Mouse (Mus musculus) cortical plate, adult 2 months (tissue): ENCODE measurements around the gene Krt15.

Experiments
- CTCF ChIP-seq: fragments of 200-500 bp; IDR thresholded peaks from 2 replicates; pipeline ENCODE4 v1.5.1; 2011; ENCODE audit warnings: mild to moderate bottlenecking, control low read depth, low read length; ENCODE audit not compliant: insufficient read depth; ENCODE audit errors: extremely low read depth
- POLR2A ChIP-seq: fragments of 200-500 bp; IDR thresholded peaks from 2 replicates; pipeline ENCODE4 v1.6.1; 2011; ENCODE audit warnings: mild to moderate bottlenecking, low read length, control low read depth; ENCODE audit not compliant: insufficient read depth; ENCODE audit errors: extremely low read depth

DNA sequence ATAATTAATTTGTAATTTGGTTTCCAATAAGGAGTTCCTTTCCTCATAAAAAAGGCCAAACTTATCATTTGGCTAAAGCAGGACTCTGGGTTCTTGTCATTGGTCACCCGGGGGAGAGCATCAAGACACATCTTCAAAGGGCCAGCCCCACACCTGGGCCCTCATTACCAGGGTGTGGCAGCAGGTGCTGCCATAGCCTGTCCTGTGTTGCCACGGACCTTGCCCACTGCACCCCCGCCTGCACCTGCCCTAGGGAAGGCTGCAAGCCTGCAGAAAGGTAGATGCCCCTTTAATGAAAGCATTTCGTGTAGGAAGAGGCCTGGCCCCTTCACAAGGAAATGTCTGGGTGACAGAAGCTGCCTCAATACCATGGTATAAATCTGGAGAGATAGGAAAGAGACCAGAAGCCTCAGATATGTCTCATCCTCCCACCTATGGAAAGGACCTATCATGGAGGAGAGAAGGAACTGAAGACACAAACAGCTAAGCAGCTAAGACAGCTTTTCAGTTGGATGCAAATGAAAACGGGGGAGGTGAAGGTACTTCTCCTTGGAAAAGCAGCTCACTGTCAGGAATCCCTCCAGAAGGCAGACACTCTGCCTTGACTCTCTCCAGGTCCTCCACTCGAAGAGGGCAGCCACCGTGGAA is 47.2 kb downstream of the Krt15 start:
- TF ChIP-seq CTCF, result no peak
- TF ChIP-seq POLR2A, result no peak
